Mouse (Mus musculus): ENCODE data around the gene Rpl36a-ps1. TPM values are rescaled to one million over a fixed set of nuclear protein-coding genes. Genes with fewer than 3 reads are reported as not detected.
A peak's percentile ranks its signal among the peaks of the same experiment; 100 is the strongest.

The Rpl36a-ps1 gene
- polyA plus RNA-seq, 1 experiment from 2014 or later: 0.94 TPM

GRCm38 (mm10) chr14:98951626-98952290 lies 42.4 kb downstream of the Rpl36a-ps1 start:
- H3K36me3 ChIP-seq: no peaks in the 10 kb centered on the region
- no peak overlapping the region for H3K4me3 ChIP-seq
- H3K4me1 ChIP-seq: peaks cover 6% of the 10 kb centered on the region
- peak overlapping the region; percentile 18 for H3K4me2 ChIP-seq
- no peaks in the 10 kb centered on the region for H3K27me3 ChIP-seq (replicated peaks)
- H3K9ac ChIP-seq: no peak overlapping the region
- H3K9me3 ChIP-seq: no peaks in the 10 kb centered on the region
- peak overlapping the region; percentile 8; the same call in 1 of the 2 replicates for H3K27ac ChIP-seq (replicated peaks)
- ATAC-seq (ENCODE audit: extremely low read depth, insufficient number of reproducible peaks, low FRiP score, low TSS enrichment): no peak
- 38% methylated on average over 4 of the region's 4 CpGs for WGBS

Other genes with a start within 250 kb of the Rpl36a-ps1 start
- 78.5 and 85.0 TPM in 2 replicates for gene Mzt1, start 51.8 kb upstream of the Rpl36a-ps1 start, polyA plus RNA-seq (2015; fragmentation: Nextera tagmentation; extraction: Ambion mirVana)
- 40.9 and 44.2 TPM in 2 replicates for gene Bora, start 51.9 kb upstream of the Rpl36a-ps1 start, polyA plus RNA-seq (2015; fragmentation: Nextera tagmentation; extraction: Ambion mirVana)
- gene Pibf1, start 105.1 kb upstream of the Rpl36a-ps1 start, polyA plus RNA-seq (2015; fragmentation: Nextera tagmentation; extraction: Ambion mirVana): 12.9 and 13.3 TPM in 2 replicates
- gene Dis3, start 105.5 kb upstream of the Rpl36a-ps1 start, polyA plus RNA-seq (2015; fragmentation: Nextera tagmentation; extraction: Ambion mirVana): 21.2 and 22.4 TPM in 2 replicates

Data from heart, embryonic 13.5 days (tissue).